Mouse (Mus musculus): ENCODE data around the gene Lonrf2. TPM values are rescaled to one million over a fixed set of nuclear protein-coding genes. Genes with fewer than 3 reads are reported as not detected.

Lonrf2 gene
- polyA plus RNA-seq, 1 experiment from 2014 or later = 0.07 TPM

DNA sequence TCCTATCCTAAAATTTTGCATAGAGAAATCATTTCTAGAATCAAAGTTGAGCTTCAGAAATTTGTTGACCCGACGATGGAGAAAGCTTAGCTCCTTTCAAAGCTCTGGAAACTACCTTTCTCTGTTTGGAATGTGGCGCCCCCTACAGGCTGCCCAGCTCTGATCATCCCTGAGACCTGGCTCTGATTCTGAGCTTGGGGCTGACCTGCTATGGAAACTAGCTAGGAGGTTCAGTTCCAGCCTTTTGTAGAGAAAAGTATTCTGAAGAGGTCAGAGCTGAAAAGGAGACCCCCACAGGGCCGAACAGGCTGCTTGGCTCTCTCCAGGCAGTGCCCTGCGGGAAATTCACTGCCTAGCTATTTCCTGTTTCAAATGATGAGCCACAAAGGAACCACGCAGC lies 66.6 kb downstream of the Lonrf2 start:
- DNase-seq (ENCODE audit: low spot score) (peak; percentile 42), ATAC-seq (no peak)
- Histone ChIP-seq H3K9me3 (ENCODE audit: low read length) (no peaks in the 10 kb centered on the region), H3K4me3 (ENCODE audit: low read depth, low read length) (no peak overlapping the region), H3K36me3 (ENCODE audit: insufficient read depth, low read length) (no peaks in the 10 kb centered on the region), H3K9ac (replicated peaks; ENCODE audit: low read depth) (no peak overlapping the region), H3K27ac (ENCODE audit: low read length) (no peak overlapping the region), H3K27me3 (replicated peaks; ENCODE audit: insufficient read depth, low read length) (no peaks in the 10 kb centered on the region), H3K4me1 (ENCODE audit: insufficient read depth, low read depth, low read length) (no peaks in the 10 kb centered on the region), H3K4me2 (replicated peaks; ENCODE audit: low read depth, low read length) (no peak overlapping the region)
- no peak for TF ChIP-seq EP300 (IDR thresholded peaks at IDR 0.05)
- peak; percentile 69 for TF ChIP-seq CTCF (IDR thresholded peaks at IDR 0.05)
- 29% methylated on average over 6 of the region's 6 CpGs for WGBS

DNA sequence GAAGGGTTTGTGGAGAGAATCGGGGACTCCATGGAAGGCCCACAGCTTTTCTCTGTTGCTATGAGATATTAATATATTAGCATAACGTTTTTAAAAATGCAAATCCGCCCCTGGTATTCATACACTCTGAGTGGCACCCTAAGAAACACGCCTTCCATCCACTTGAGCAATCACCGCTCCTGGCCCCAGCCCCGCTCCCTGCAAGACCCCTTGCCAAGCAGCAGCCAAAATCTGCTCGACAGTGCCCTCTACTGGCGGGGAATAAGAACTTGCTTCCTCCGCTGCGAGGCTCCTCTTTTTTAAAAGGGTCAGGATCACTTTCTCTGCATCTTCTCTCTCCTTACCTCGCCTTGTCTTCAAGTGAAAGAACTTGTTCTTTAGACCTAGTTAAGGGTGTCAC lies 68.7 kb downstream of the Lonrf2 start:
- H3K4me1 ChIP-seq (ENCODE audit: insufficient read depth, low read depth, low read length) = no peaks in the 10 kb centered on the region
- no peaks in the 10 kb centered on the region for H3K9me3 ChIP-seq (ENCODE audit: low read length)
- TF ChIP-seq CTCF (IDR thresholded peaks at IDR 0.05) (peak; percentile 85), EP300 (IDR thresholded peaks at IDR 0.05) (no peak)
- 5% methylated on average over 11 of the region's 11 CpGs for WGBS
- no peaks in the 10 kb centered on the region for H3K36me3 ChIP-seq (ENCODE audit: insufficient read depth, low read length)
- H3K27me3 ChIP-seq (replicated peaks; ENCODE audit: insufficient read depth, low read length) = no peaks in the 10 kb centered on the region
- no peak overlapping the region for H3K4me3 ChIP-seq (ENCODE audit: low read depth, low read length)
- ATAC-seq = peak; percentile 64
- H3K27ac ChIP-seq (ENCODE audit: low read length) = no peak overlapping the region
- H3K4me2 ChIP-seq (replicated peaks; ENCODE audit: low read depth, low read length) = no peak overlapping the region
- peak; percentile 84 for DNase-seq (ENCODE audit: low spot score)
- H3K9ac ChIP-seq (replicated peaks; ENCODE audit: low read depth) = no peak overlapping the region

DNA sequence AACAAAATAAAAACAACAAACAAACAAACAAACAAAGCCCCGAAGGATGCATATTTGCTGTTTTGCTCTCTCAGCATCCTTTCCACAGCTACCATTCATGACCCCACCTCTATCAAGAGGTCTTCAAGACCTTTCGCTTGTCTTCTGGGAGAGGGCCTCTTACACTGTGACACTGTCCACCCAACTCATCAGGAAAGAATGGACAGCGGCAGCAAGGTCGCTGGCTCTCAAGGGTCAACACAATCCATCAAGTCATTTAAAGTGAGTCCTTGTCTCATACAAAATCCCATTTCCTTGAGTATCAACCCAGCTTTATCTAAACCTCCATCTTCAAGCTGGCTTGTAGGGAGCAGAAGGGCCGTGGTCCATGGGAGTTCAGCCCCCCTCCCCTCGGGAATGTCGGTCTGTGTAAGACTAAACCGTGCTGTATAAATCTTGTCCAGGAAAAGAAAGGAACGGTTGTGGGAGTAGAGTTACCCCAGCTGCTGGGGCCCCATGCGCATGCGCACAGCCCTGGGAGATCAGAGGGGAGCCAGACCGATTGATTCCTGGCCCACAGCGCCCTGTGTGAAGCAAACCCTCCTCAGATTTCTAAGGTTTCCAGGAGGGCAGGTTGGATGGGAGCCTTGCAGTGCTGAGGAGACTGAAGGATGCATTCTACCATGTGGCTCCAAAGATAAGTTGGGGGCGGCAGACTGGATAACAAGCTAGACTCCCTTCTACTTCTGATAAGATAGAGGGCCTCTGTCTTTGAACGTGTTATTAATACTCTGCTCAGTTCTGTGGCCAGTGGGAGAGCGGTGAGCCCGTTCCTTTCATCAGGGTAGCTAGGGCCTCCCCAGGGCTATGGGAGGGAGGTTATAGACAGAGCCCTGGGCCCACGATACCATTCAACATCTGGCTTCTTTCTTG lies 69.6 kb downstream of the Lonrf2 start:
- no peak overlapping the region for H3K4me3 ChIP-seq (ENCODE audit: low read depth, low read length)
- DNase-seq (ENCODE audit: low spot score) (peak; percentile 78), ATAC-seq (peak; percentile 81)
- H3K4me1 ChIP-seq (ENCODE audit: insufficient read depth, low read depth, low read length) = no peaks in the 10 kb centered on the region
- peak overlapping the region; percentile 25; the same call in 1 of the 2 replicates for H3K4me2 ChIP-seq (replicated peaks; ENCODE audit: low read depth, low read length)
- no peak overlapping the region for H3K27ac ChIP-seq (ENCODE audit: low read length)
- H3K9me3 ChIP-seq (ENCODE audit: low read length) = no peaks in the 10 kb centered on the region
- WGBS = 23% methylated on average over 18 of the region's 18 CpGs
- no peak overlapping the region for H3K9ac ChIP-seq (replicated peaks; ENCODE audit: low read depth)
- H3K36me3 ChIP-seq (ENCODE audit: insufficient read depth, low read length) = no peaks in the 10 kb centered on the region
- H3K27me3 ChIP-seq (replicated peaks; ENCODE audit: insufficient read depth, low read length) = no peaks in the 10 kb centered on the region
- TF ChIP-seq CTCF (IDR thresholded peaks at IDR 0.05) (no peak), EP300 (IDR thresholded peaks at IDR 0.05) (no peak)

DNA sequence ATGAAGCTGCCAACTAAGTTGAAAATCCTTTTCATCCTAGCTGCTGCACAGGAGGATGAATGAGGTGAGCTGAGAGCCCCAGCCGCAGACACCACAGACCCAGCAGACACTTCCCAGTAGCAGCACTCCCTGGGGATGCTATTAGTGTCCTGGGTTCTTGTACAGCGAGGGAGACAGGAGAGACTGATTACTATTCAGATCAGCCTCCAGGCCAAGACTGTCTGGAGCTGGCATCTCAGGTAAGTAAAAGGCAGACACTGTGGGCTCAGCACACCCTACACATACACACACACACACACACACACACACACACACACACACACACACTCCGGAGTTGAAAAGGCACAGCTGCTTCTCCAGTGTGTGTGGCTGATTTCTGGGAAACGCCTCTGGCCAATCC lies 70.3 kb downstream of the Lonrf2 start:
- Histone ChIP-seq H3K36me3 (ENCODE audit: insufficient read depth, low read length) (no peaks in the 10 kb centered on the region), H3K9ac (replicated peaks; ENCODE audit: low read depth) (no peak overlapping the region), H3K4me2 (replicated peaks; ENCODE audit: low read depth, low read length) (no peak overlapping the region), H3K4me1 (ENCODE audit: insufficient read depth, low read depth, low read length) (no peaks in the 10 kb centered on the region), H3K27me3 (replicated peaks; ENCODE audit: insufficient read depth, low read length) (no peaks in the 10 kb centered on the region), H3K9me3 (ENCODE audit: low read length) (no peaks in the 10 kb centered on the region), H3K27ac (ENCODE audit: low read length) (no peak overlapping the region), H3K4me3 (ENCODE audit: low read depth, low read length) (no peak overlapping the region)
- TF ChIP-seq EP300 (IDR thresholded peaks at IDR 0.05) (no peak), CTCF (IDR thresholded peaks at IDR 0.05) (no peak)
- no peak for DNase-seq (ENCODE audit: low spot score)
- no peak for ATAC-seq
- WGBS = 56% methylated on average over 4 of the region's 4 CpGs

DNA sequence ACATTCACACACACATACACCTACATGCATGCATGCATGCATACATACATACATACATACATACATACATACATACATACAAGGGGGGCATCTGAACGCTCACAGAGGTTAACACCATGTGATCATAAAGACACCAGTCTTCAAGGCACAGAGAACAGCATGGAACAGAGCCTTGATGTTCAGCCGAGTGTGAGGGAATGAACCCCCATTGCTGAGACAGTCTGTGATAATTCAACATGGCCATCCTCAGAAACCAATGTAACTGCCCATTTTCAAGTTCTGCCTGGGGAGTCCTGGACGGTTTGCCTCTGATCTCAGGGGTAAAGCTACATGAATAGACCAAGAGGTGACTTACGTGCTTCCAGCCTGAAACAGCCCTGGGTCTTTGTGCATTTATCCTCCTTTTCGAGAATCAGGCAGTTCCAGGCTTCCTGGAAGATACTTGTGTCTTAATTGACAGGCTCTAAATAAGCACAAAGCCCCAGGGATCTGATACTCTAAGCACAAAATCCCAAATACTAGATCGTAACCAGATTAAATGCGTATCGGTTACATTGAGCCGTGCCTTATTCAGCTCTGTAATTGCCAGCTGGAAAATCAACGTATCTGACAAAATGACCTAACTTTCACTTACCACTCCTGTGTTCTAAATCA lies 72.4 kb downstream of the Lonrf2 start:
- DNase-seq (ENCODE audit: low spot score) (no peak), ATAC-seq (no peak)
- H3K36me3 ChIP-seq (ENCODE audit: insufficient read depth, low read length) = no peaks in the 10 kb centered on the region
- no peak for TF ChIP-seq EP300 (IDR thresholded peaks at IDR 0.05)
- TF ChIP-seq CTCF (IDR thresholded peaks at IDR 0.05) = no peak
- 87% methylated on average over 10 of the region's 10 CpGs for whole genome bisulfite sequencing
- no peaks in the 10 kb centered on the region for H3K27me3 ChIP-seq (replicated peaks; ENCODE audit: insufficient read depth, low read length)
- H3K27ac ChIP-seq (ENCODE audit: low read length) = no peak overlapping the region
- no peaks in the 10 kb centered on the region for H3K9me3 ChIP-seq (ENCODE audit: low read length)
- no peak overlapping the region for H3K4me3 ChIP-seq (ENCODE audit: low read depth, low read length)
- H3K4me1 ChIP-seq (ENCODE audit: insufficient read depth, low read depth, low read length) = no peaks in the 10 kb centered on the region
- H3K4me2 ChIP-seq (replicated peaks; ENCODE audit: low read depth, low read length) = no peak overlapping the region
- no peak overlapping the region for H3K9ac ChIP-seq (replicated peaks; ENCODE audit: low read depth)

DNA sequence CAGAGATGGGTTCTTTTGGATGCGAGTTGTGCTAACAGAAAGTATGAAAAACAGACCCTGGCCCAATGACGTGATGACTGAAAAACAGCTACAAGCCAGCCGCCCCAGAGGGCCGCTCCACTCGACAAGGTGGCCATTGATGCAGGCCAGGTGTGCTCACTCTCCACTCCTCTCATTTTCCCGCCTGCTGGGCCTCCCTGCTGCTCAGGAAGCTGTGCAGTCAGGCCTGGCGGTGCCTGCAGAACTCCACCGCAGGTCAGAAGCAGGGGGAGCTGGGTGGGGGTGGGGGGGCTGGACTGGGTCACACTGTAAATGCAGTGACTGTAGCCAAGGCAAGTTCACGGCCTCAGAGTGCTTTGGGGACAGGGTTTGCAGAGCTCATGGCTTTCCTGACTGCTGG lies 76.1 kb downstream of the Lonrf2 start:
- no peak for DNase-seq (ENCODE audit: low spot score)
- Histone ChIP-seq H3K27me3 (replicated peaks; ENCODE audit: insufficient read depth, low read length) (no peaks in the 10 kb centered on the region), H3K4me2 (replicated peaks; ENCODE audit: low read depth, low read length) (no peak overlapping the region), H3K4me1 (ENCODE audit: insufficient read depth, low read depth, low read length) (no peaks in the 10 kb centered on the region), H3K4me3 (ENCODE audit: low read depth, low read length) (no peak overlapping the region), H3K9ac (replicated peaks; ENCODE audit: low read depth) (no peak overlapping the region), H3K9me3 (ENCODE audit: low read length) (no peaks in the 10 kb centered on the region), H3K36me3 (ENCODE audit: insufficient read depth, low read length) (no peaks in the 10 kb centered on the region), H3K27ac (ENCODE audit: low read length) (no peak overlapping the region)
- ATAC-seq = no peak
- TF ChIP-seq CTCF (IDR thresholded peaks at IDR 0.05) (no peak), EP300 (IDR thresholded peaks at IDR 0.05) (no peak)
- 17% methylated on average over 9 of the region's 9 CpGs for WGBS

All from lung, postnatal 0 days (tissue).